Mouse (Mus musculus) embryonic stem cell, embryonic (primary cell): ENCODE measurements around the gene Zfp128.

Experiments
- CTCF ChIA-PET, 4 experiments: fragments of 300-600 bp in 2 of 4; fragments of 350-600 bp in 2 of 4; sonication (Branson Sonifier 250); formaldehyde crosslinking; loops; one replicate each; lab custom pipeline; 2022; ENCODE audit warnings: inconsistent platforms in 2 of 4; lab: Charles Lee
- POLR2A ChIA-PET, 4 experiments: fragments of 300-600 bp in 2 of 4; fragments of 350-600 bp in 2 of 4; sonication (Branson Sonifier 250); formaldehyde crosslinking; loops; one replicate each; lab custom pipeline; 2022; ENCODE audit warnings: antibody characterized with exemption in 4 of 4, inconsistent platforms in 1 of 4; lab: Charles Lee

The Zfp128 gene

GRCm38 (mm10) chr7:12940599-12940998 is 59.6 kb downstream of the Zfp128 start:
- ChIA-PET CTCF (interaction anchor here in 2 of 4 experiments (0.6 to 1.0 kb wide), 3 partner anchors 10 to 130 kb away, joined by 3 read pairs; no protein-coding TSS in a partner anchor), POLR2A (interaction anchor here in 2 of 4 experiments (1.0 to 2.7 kb wide), 13 partner anchors 9 to 104 kb away, joined by 3 to 13 read pairs (median 5); partner anchors contain the start of genes Rnf225 (in 1 of the 2), Rps5 (in 1 of the 2) and Zfp446 (in 1 of the 2))
